Mouse (Mus musculus): ENCODE data around the gene Cxadr.
A peak's percentile ranks its signal among the peaks of the same experiment; 100 is the strongest.

The Cxadr gene

DNA sequence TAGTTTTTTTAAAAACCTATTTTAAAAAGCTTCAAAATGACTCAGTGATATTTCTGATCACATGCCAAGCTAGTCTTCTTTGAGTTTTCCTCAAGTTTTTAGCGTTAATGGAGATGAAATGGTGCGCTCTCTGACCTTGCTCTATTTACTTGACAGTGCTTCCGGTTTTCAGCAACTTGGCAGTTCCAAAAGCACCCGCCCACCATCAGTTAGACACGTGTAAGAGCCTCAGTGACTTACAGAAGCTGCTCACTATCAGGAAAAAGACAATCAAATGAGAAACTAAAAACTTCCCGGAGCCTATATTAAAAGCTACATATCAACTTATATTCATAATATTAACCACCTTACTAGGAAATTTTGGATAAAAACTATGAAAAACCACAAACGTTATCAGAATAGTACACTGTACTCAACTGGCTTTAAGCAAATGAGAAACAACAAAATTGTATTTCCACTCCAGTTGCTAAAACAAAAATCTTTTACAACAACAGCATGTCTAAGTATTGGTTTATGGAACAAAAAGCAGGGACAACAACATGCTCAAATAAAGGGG lies 70.3 kb downstream of the Cxadr start:
- DNase-seq (ENCODE audit: low spot score): no peak

DNA sequence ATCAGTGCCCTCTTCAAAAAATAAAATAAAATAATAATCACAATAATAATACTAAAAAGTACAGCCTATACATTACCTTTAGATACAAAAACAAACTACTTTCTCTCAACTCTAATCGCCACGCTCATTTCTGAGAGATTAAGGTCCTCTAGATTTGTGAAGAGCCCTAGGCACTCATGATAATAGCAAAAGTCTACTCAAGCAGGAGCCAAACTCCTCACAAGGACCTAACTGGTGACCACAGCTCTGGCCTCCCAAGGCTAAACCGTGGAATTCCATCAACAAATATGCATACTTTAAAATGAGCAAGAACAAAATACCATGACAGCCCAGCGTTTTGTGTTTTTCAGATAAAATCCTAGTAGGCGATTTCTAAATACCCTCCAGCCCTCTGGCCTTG lies 71.5 kb downstream of the Cxadr start:
- DNase-seq (ENCODE audit: low spot score): no peak

DNA sequence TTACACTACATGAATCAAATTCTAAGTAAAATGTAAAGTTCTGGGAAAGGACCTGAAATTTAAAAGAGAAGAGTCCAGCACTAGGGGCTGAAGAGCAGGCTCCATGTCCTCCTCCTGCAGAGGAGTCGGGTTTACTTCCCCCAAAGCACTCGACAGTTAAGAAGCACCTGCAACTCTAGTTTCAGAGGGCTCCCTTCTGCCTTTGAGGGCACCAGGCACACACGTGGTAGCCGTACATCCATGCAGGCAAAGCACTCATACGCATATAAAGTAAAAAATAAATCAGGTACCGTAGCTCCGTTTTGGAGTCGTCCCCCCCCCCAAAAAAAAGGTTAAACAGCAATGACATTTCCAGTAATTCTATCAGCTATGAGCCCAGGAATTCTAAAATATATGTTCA lies 72.5 kb downstream of the Cxadr start:
- DNase-seq (ENCODE audit: low spot score): no peak

DNA sequence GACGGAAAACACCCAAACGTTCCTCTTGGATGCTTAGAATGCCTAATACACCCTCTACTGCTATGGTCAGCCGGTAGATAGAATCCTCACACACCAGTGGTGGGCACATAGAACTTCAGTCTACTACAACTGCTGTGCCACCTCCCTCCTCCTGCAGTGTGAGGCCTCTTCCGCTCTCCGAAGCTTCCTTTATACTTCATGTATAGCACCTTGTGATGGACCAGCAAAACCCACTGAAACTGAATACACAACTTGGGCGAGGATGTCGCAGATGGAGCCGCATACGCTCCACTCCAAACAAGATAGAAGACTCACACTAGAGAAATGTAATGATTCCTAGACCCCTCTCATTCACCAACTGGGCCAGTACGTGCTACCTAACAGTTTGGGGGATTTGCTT lies 73.9 kb downstream of the Cxadr start:
- peak; percentile 74 for DNase-seq (ENCODE audit: low spot score)

DNA sequence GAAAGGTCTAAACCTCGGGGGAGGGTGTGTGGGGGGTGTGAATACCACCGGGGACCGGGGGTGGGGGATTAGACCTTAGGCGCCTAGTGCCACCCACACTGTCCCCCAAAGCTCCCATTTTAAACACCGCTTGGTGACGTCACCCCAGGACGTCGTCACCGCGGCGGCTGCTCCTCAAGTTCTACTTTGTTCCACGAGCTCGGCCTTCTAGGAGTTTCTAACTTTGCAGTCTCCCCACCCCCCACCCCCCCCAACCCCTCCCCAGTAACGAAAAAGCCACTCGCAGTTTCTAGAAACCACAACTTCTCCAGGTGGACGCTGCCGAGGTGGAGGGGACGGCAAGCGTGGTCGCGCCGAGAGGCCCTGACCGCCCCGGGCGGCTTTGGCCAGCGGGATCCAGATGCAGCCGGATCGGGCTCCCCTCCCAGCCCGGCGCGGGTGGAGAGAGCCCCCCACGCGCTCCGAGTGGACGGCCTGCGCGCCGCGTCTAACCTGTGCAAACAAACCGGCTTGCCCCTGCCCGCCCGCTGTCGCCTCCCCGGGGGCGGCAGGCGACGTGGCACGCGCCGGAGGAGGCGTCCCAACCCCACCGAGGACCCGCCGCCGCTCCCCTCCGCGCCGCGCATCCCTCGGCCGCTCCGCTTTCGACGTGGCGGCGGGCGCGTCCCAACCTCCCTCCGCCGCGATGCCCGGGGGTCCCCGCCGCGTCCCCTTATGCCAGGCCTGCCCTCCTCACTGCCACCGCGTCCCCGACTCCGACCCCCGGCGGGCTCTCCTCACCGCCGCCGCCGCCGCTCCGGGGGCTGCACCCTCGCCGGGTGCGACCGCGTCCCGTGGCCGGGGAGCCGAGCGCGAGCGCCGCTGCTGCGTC lies 74.8 kb downstream of the Cxadr start:
- peak; percentile 82 for DNase-seq (ENCODE audit: low spot score)

DNA sequence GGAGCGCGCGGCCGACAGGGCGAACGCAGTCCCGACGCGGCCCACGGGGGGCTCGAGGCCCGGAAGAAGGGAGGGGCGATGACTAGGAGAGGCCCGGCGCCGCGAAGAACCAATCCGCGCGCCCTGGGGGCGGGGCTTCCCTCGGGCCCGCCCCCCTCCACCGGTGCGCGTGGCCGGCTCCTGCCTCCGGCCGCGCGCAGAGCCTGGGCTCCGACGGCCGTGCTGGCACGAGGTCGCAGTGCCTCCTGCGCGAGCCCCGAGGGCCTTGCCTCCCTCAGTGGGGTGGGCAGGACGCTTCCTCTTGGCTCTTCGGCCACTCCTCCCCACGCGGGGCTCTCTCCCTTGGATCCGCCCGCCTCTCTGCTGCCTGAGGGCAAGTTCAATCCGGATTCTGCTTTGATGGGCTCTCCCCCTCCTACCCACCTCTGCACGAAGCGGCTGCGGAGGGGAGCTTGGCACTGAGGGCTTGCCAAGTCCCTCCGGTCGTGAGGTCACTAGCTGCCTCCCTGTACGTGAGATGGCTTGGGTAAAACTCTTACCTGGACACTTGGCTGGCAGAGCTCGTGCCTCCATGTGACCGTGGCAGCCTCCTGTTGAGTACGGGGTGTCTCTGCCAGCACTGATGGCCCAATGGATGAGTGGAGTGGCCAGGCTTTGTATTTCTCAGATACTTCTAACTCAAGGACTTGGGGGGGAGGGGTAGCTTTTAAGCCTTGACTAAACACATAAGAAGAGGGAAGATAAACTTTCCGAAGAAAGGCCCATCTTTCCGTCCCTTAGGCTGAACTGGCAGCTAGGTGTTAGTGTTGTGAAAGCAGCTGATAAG lies 75.7 kb downstream of the Cxadr start, which contains the start of gene Btg3:
Gene Btg3 (minus strand): TSS at position 448 of the 826 bp plus-strand sequence.
- peak; percentile 89 for DNase-seq (ENCODE audit: low spot score)

DNA sequence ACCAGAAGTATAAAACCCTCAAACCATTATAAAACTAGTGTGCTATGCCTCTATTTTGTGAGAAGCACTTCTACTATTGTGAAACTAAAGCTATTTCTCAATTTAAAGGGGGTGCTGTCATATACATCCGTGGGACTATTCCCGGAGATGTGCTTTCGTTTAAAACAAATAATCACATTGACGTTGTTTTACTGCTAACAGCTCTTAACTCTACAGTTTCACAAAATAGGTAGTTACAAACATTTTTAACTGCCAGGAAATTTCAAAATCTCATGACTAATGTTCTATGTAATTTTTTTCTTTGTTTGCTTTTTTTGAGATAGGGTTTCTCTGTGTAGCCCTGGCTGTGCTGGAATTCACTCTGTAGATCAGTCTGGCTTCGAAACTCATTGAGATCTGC lies 77.2 kb downstream of the Cxadr start:
- no peak for DNase-seq (ENCODE audit: low spot score)

DNA sequence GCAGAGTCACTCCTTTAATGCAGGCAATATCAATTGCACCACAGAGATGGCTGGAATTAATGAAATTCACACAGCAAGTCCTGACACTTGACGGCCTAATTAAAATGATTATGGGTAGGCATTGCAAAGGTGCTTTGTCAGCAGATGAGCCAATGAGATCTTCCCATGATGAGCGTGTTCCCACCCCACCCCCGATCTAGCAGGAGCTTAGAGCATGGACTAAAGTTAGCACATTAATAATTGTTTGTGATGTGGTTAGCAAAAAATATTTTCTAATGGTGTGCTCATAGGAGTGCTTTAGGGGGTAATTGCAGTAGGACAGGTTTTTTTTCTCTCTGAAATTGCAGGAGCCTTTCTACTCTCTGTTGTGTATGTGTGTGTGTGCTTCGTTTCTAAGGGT lies 87.8 kb downstream of the Cxadr start:
- no peak for DNase-seq (ENCODE audit: low spot score)

DNA sequence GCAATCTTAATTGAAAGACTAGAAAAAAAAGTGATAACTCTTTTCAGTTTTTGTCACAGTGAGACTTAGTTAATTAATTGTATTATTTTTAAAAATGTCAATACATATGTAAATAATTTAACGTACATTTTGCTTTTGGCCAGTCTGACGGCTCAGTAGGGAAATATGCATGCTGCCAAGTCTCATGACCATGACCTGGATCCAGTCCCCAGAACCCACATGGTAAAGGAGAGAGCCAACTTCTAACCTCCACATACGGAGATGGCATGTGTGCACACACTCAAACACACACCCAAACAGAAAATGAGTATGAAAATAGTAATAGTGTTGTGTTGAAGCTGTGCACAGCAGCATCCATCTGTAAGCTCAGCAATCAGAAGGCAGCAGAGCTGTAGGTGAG lies 88.7 kb downstream of the Cxadr start:
- no peak for DNase-seq (ENCODE audit: low spot score)

DNA sequence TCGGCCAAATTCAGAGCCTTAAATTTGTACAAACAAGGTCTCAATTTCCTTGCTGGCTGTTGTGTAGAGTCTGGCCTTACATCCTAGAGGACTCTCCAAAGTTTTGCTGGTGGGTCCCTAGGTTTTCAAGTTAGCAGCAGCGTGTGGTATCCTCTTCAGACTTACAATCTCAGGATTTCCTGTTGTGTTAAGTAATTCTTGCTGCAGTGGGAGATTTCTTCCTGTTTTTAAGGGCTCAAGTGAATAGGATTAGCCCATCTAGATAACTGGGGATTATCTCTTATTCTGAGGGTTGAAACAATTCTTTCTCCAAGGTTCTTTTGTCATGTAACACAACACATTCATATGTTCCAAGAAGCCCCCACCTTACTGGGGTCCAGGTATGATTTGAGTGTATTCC lies 90.1 kb downstream of the Cxadr start:
- DNase-seq (ENCODE audit: low spot score): no peak

DNA sequence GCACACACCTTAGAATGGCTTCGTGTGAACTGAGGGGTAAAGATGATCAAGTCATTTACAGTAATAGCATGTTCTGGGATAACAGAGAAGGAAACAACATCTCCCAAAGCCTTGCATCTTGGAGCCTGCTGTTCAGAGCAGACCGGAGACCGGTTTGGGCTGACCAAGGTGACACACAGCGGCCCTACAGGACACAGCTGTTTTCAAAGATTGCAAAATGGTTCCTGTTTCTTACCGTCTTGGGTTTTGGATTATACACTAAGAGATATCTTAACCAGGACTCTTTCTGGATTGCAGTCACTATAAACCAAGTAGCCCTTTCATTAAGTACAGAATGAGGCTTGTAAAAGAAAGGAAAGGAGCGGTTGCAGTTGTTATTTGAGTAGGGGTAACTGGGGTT lies 97.4 kb downstream of the Cxadr start:
- DNase-seq (ENCODE audit: low spot score): no peak

DNA sequence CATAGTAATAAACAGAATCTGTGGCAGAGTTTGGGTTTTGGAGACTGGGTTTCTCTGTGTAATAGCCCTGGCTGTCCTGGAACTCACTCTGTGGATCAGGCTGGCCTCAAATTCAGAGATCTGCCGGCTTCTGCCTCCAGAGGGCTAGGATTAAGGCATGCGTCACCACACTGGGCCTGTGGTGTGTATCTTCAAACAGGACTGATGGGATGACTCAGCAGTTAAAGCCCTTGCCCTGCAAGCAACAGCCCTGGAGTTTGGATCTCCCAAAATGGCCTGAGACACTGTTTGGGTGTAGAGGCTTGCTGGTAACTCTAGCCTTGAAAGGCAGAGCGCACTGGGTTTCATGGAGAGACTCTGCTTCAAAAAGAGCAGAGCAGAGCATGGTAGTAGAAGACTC lies 98.1 kb downstream of the Cxadr start:
- no peak for DNase-seq (ENCODE audit: low spot score)

DNA sequence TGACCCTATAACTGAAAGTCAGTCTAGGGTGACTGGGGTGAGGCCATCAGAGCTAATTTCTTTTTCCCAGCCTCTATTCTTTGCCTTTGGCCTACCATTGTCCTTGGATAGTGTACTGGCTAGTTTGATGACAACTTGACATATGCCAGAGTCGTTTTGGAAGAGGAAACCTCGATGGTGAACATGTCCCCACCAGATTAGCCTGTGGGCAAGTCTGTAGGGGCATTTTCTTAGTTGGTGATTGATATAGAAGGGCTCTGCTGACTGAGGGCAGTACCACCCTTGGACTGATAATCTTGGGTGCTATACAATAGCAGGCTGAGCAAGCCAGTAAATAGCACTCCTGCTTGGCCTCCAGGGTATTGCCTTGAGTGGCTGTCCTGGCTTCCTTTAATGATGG lies 101.0 kb downstream of the Cxadr start:
- DNase-seq (ENCODE audit: low spot score): no peak

DNA sequence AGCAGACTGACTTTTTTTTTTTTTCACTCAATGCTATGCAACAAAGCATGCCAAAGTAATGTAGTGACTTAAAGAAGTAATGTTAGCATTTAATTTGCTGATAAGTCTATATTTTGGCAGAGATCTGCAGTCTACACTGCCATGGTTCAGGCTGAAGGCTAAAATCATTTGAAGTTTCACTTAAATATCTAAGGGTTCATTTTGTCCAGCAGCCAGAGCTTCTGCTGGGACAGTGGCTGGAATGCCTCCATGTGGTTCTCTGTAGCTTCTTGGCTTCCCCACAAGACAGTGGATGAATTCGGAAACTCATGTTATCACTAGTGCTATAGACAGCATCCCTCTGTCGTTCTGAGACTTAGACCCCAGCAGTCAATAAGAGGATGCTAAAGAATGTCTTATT lies 105.4 kb downstream of the Cxadr start:
- DNase-seq (ENCODE audit: low spot score): no peak

DNA sequence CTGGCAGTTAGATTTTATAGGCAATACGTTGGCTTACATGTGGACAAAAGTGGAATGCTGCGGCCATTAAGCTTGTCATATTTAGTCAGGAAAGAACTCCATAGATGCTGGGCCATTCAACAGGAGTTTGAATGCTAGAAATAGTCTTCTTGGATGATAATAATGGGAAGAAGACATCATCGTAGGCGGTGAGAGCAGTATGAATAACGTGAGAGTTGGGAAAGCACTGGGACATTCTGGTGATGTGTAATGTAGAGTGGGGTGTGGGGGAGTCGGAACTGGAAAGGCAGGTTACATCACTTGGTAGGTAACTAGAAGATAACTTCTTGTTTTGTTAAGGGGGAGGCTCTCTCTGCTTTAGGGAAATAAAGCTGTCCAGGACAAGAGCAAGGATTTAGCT lies 106.6 kb downstream of the Cxadr start:
- DNase-seq (ENCODE audit: low spot score): no peak

All from T-cell, adult 2 months (primary cell).